Mouse (Mus musculus): ENCODE measurements around the gene Fam129c. TPM values are rescaled to one million over a fixed set of nuclear protein-coding genes. Genes with fewer than 3 reads are reported as not detected.

Fam129c gene
- polyA plus RNA-seq, 2 experiments = 0.56 to 1.1 TPM

DNA sequence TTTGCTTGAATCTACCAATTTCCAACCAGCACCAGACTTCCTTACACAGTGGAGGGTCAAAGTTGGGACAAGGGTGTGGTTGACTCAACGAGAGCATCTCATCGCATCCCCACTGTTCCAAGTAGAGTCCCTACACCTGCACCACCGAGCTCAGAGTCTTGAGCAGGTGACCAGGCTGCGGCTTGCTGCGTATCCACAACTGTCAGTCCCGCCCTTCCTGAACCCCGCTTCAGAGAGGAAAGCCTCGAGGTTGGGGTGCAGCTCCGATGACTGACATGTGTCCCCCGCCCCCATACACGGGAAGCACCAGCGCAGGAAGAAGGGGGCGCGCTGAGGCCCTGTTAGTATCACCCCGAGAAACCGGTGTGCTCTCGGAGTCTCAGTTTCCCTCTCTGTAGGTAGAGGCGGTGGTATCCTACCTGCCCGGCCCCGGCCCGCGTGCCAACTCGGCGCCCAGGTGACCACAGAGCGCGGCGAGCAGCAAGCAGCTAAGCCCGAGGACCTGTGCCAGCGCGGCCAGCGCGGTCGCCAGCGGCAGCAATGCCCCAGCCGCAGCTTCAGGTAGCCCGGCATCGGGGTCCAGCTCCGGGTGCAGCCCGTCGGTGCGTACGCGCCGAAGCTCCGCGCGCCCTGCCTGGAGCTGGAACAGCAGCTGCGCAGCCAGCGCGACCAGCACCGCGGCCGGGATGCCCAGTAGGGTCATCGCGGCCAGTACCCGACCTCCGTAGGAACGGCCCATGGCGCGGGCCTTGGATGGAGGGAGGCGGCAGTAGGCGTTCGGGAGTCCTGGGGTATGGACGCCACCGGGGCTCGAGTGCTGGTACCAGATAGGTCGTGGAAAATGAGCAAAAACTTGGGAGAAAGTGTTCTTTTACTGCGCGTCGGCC is 39.1 kb upstream of the Fam129c start, which contains the start of gene Tmem221:
Gene Tmem221 (minus strand): TSS at position 801 of the 887 bp plus-strand sequence.
- Histone ChIP-seq H3K36me3 (replicated peaks; ENCODE audit: control insufficient read depth, insufficient read depth, low read depth) (no peaks in the 10 kb centered on the region), H3K9ac (replicated peaks) (peak within 1 kb of the TSS; percentile 24; the same call in 1 of the 2 replicates), H3K4me3 (ENCODE audit: insufficient read depth in 1 of 2, low read depth in 2 of 2, low read length in 2 of 2) (peak within 1 kb of the TSS; percentile 62 to 69), H3K4me1 (replicated peaks; ENCODE audit: control insufficient read depth in 2 of 2, insufficient read depth in 2 of 2, low read length in 1 of 2) (peaks cover 9 to 29% of the 10 kb centered on the region in 2 experiments), H3K27ac (no peak within 1 kb of the TSS), H3K27me3 (ENCODE audit: control insufficient read depth, insufficient read depth, low read length) (peaks cover 14% of the 10 kb centered on the region), H3K4me2 (ENCODE audit: low read depth) (peak within 1 kb of the TSS; percentile 94), H3K9me3 (ENCODE audit: control insufficient read depth, low read length) (no peaks in the 10 kb centered on the region)
- no peak for DNase-seq (ENCODE audit: low read depth in 3 of 3, low spot score in 3 of 3)
- ATAC-seq (ENCODE audit: insufficient read depth) = peak; percentile 5; the same call in 1 of the 2 replicates
- TF ChIP-seq EP300 (IDR thresholded peaks at IDR 0.05; ENCODE audit: low read depth) (no peak), CTCF (IDR thresholded peaks at IDR 0.05; ENCODE audit: low read depth) (no peak; the same call in 1 of the 2 replicates)
- WGBS (ENCODE audit: insufficient replicate concordance) = 5% methylated on average over 69 of the region's 70 CpGs

DNA sequence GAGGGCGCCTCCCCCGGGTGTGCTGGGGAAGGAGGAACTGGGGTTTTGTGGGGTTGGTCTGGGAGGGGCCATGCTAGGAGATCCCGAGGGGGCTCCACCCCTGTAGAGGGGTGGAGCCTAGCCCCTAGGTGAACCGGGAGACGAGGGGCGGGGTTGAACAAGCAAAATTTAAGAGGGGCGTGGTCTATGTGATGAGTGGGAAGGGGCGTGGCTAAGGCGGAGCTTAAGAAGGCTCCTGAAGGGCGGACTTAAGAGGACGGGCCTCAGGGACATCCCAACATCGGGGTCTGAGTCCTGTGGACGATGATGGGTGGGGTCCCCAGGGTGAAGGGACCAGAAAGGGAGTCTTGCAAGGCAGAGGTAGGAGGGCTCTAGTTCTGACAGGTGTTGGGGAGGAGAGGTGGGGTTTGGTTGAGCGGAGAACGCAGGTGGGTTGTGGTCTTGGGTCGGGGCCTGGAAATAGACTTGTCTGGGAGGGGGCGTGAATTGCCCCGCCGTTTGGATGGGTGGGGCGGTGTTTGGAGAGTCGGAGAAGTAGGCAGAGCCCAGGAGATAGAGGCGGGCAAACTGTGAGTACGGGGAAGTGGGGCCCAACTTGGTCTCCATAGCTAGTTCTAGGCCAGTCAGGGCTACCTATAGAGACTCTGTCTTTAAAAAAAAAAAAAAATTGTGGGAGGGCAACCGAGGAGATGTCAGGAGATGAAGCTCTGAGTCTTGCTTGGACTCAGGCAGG is 38.3 kb upstream of the Fam129c start:
- Histone ChIP-seq H3K27me3 (ENCODE audit: control insufficient read depth, insufficient read depth, low read length) (peaks cover 14% of the 10 kb centered on the region), H3K4me2 (ENCODE audit: low read depth) (peak overlapping the region; percentile 94), H3K27ac (no peak overlapping the region), H3K4me1 (replicated peaks; ENCODE audit: control insufficient read depth in 2 of 2, insufficient read depth in 2 of 2, low read length in 1 of 2) (peaks cover 9 to 23% of the 10 kb centered on the region in 2 experiments), H3K4me3 (ENCODE audit: insufficient read depth in 1 of 2, low read depth in 2 of 2, low read length in 2 of 2) (peak overlapping the region; percentile 62 to 69), H3K36me3 (replicated peaks; ENCODE audit: control insufficient read depth, insufficient read depth, low read depth) (no peaks in the 10 kb centered on the region), H3K9ac (replicated peaks) (peak overlapping the region; percentile 24; the same call in 1 of the 2 replicates), H3K9me3 (ENCODE audit: control insufficient read depth, low read length) (no peaks in the 10 kb centered on the region; the same call in 1 of the 2 replicates)
- 2% methylated on average over 24 of the region's 24 CpGs for WGBS (ENCODE audit: insufficient replicate concordance)
- TF ChIP-seq CTCF (IDR thresholded peaks at IDR 0.05; ENCODE audit: low read depth) (peak; percentile 36; the same call in 1 of the 2 replicates), EP300 (IDR thresholded peaks at IDR 0.05; ENCODE audit: low read depth) (no peak)
- ATAC-seq (ENCODE audit: insufficient read depth) (peak; percentile 77), DNase-seq (ENCODE audit: low read depth in 3 of 3, low spot score in 3 of 3) (peak; percentile 52 to 86 (median 62))

DNA sequence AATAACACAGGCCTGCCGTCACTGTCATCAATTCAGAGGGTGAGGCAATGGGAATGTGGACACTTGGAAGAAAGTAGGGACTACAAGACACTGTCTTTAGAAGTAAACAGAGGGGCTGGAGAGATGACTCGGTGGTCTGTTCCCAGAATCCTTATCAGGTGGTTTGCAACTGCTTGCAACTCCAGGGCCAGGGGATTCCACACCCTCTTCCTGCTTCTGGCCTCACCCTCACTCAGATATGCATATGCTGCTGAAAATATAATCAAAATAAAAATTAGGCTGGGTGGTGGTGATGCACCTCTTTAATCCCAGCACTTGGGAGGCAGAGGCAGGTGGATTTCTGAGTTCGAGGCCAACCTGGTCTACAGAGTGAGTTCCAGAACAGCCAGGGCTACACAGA is 37.4 kb upstream of the Fam129c start:
- no peak for TF ChIP-seq CTCF (IDR thresholded peaks at IDR 0.05; ENCODE audit: low read depth)
- no peak for TF ChIP-seq EP300 (IDR thresholded peaks at IDR 0.05; ENCODE audit: low read depth)
- WGBS (ENCODE audit: insufficient replicate concordance) = 29% methylated on average over 3 of the region's 3 CpGs
- peaks cover 9 to 15% of the 10 kb centered on the region in 2 experiments; a peak in 3 of 4 replicates for H3K4me1 ChIP-seq (replicated peaks; ENCODE audit: control insufficient read depth in 2 of 2, insufficient read depth in 2 of 2, low read length in 1 of 2)
- peaks cover 14% of the 10 kb centered on the region for H3K27me3 ChIP-seq (ENCODE audit: control insufficient read depth, insufficient read depth, low read length)
- H3K4me2 ChIP-seq (ENCODE audit: low read depth) = peak overlapping the region; percentile 94; the same call in 1 of the 2 replicates
- DNase-seq (ENCODE audit: low read depth in 3 of 3, low spot score in 3 of 3) = no peak
- H3K27ac ChIP-seq = no peak overlapping the region
- H3K9me3 ChIP-seq (ENCODE audit: control insufficient read depth, low read length) = no peaks in the 10 kb centered on the region; the same call in 1 of the 2 replicates
- no peak overlapping the region for H3K9ac ChIP-seq (replicated peaks)
- no peaks in the 10 kb centered on the region for H3K36me3 ChIP-seq (replicated peaks; ENCODE audit: control insufficient read depth, insufficient read depth, low read depth)
- no peak overlapping the region for H3K4me3 ChIP-seq (ENCODE audit: insufficient read depth in 1 of 2, low read depth in 2 of 2, low read length in 2 of 2)
- ATAC-seq (ENCODE audit: insufficient read depth) = peak; percentile 34; the same call in 1 of the 2 replicates

DNA sequence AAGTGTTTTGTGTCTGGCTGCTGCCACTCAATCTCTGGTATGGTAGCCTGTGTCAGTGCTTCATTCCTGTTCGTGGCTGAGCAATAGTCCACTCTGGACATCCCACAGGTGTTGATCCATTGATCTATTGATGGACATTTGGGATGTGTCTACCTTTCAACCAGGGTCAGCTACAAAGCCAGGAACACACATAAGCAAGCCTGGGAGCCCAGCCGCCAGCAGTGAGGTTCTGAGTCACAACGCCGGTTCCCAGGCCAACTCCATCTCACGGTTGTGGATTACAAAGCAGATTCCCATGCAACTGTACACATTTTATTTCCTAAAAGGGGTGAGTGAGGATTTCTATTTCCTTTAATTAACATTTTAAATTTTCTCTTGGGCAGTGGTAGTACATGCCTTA is 36.7 kb upstream of the Fam129c start:
- no peak for ATAC-seq (ENCODE audit: insufficient read depth)
- no peak overlapping the region for H3K4me2 ChIP-seq (ENCODE audit: low read depth)
- H3K9ac ChIP-seq (replicated peaks) = no peak overlapping the region
- TF ChIP-seq EP300 (IDR thresholded peaks at IDR 0.05; ENCODE audit: low read depth) = no peak
- no peak for TF ChIP-seq CTCF (IDR thresholded peaks at IDR 0.05; ENCODE audit: low read depth)
- 82% methylated on average over 5 of the region's 5 CpGs for WGBS (ENCODE audit: insufficient replicate concordance)
- no peak overlapping the region for H3K4me3 ChIP-seq (ENCODE audit: insufficient read depth in 1 of 2, low read depth in 2 of 2, low read length in 2 of 2)
- H3K27ac ChIP-seq = no peak overlapping the region
- H3K9me3 ChIP-seq (ENCODE audit: control insufficient read depth, low read length) = no peaks in the 10 kb centered on the region; the same call in 1 of the 2 replicates
- peaks cover 9 to 15% of the 10 kb centered on the region in 2 experiments; a peak in 3 of 4 replicates for H3K4me1 ChIP-seq (replicated peaks; ENCODE audit: control insufficient read depth in 2 of 2, insufficient read depth in 2 of 2, low read length in 1 of 2)
- H3K36me3 ChIP-seq (replicated peaks; ENCODE audit: control insufficient read depth, insufficient read depth, low read depth) = no peaks in the 10 kb centered on the region
- no peak for DNase-seq (ENCODE audit: low read depth in 3 of 3, low spot score in 3 of 3)
- peaks cover 14% of the 10 kb centered on the region for H3K27me3 ChIP-seq (ENCODE audit: control insufficient read depth, insufficient read depth, low read length)
